Mouse (Mus musculus) layer of hippocampus, postnatal 10 days (tissue): ENCODE measurements around the gene Stfa3. TPM values are rescaled to one million over a fixed set of nuclear protein-coding genes. Genes with fewer than 3 reads are reported as not detected.
A peak's percentile ranks its signal among the peaks of the same experiment; 100 is the strongest.
"Not testable (repeated sequence)": the region's sequence is repeated elsewhere in the genome, so short reads cannot be mapped to it uniquely, and the experiment has no call there.

Source experiments
- DNase-seq, 2 experiments: peaks; one replicate each; pipeline ENCODE4 v3.0.0; 2021; ENCODE audit warnings: low spot score in 2 of 2
- long read RNA-seq: library from polyadenylated mRNA; stranded (forward); transcript quantifications from one replicate; pipeline ENCODE4 v2.0.0, GENCODE M21; 2023
- total RNA-seq, 2 experiments: library from RNA; stranded (reverse); gene quantifications; 2 replicates each; pipeline ENCODE4 v1.2.3; 2021

The Stfa3 gene
- total RNA-seq: 1 to 10 TPM in 1 of 2 experiments, not detected in 1; 2.5 TPM
- long read RNA-seq: 0 reads

GRCm38 (mm10) chr16:36455342-36455802 is at the start of gene Stfa3:
Gene Stfa3, minus strand, starts transcription at chr16:36455392.
- DNase-seq: no peak

- no peak for DNase-seq
Observed at GRCm38 (mm10) chr16:36502286-36502685, 47.1 kb upstream of the Stfa3 start.

- no peak for DNase-seq
Observed at GRCm38 (mm10) chr16:36492420-36492819, 37.2 kb upstream of the Stfa3 start.

DNA sequence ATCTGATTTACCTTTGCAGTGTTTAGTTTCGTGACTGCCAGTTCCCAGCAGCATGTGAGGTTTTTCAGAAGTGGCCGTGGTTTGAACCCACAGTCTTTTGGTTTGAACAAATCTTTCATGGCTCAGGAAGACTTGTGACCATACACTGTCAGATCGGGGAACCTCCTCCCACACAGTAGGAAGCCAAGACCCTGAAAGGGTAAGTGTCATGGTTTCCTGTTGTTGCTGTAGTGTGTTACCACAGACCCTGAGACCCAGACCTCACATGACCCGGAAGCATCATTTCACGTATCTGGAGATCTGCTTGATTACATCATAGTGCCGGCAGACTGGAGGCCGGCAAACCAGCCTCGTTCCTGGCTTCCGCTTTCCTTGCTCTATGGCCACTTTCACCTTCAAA is 21.7 kb upstream of the Stfa3 start:
- no peak for DNase-seq

GRCm38 (mm10) chr16:36475530-36475929 is 20.3 kb upstream of the Stfa3 start:
- DNase-seq: no peak

- no peak for DNase-seq
Observed at GRCm38 (mm10) chr16:36474849-36475248, 19.7 kb upstream of the Stfa3 start.

DNA sequence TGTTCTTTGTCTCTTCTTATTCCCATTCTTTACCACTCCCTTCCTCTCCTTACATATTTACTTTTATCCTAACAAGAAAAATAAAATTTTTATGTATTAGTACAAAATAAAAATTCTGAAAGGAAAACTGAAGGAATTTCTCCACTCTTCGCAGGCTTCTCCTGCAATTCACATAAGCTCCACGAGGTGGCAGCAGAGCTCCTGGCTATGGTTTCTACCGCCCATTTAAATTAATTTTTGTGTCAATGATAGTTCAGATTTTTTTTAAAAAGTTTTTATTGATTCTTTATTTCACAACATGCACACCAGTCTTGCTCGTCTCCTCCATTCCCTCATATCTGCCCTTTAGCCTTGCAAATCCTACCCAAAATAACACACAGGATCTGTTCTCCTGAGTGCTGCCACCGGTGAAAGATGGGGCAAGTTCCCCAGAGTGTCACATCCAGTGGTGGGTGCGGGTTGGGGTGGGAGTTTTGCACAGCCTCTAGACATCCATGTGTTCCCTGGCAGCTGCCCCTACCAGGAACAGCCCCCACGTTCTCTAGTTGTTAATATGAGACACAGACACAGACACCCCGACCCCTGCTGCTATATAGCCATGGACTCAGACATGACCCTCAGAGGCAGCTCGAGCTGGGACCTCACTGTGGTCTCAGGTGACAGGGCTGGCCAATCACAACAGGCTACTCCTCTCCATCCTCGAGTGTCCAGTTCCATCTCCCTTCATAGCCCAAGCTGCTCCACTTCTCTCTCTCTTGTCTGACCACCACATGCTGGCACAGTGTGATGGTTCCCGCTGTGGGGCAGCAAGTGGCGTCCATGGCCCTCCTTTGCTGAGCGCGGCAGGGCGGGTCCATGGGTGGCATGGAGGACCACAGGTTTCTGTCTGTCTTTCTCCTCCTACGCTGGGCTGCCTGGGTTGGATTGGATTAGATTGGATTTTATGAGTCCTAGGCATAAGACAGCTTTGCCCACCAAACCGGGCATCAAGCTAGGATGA is 18.3 kb upstream of the Stfa3 start:
- DNase-seq: peak; percentile 60 to 64

- no peak for DNase-seq
Observed at GRCm38 (mm10) chr16:36471066-36471633, 16.0 kb upstream of the Stfa3 start.

- peak in 1 of 2 experiments; percentile 19 for DNase-seq
Observed at GRCm38 (mm10) chr16:36469955-36470478, 14.8 kb upstream of the Stfa3 start.

- DNase-seq: no peak
Observed at GRCm38 (mm10) chr16:36469367-36469766, 14.2 kb upstream of the Stfa3 start.

DNA sequence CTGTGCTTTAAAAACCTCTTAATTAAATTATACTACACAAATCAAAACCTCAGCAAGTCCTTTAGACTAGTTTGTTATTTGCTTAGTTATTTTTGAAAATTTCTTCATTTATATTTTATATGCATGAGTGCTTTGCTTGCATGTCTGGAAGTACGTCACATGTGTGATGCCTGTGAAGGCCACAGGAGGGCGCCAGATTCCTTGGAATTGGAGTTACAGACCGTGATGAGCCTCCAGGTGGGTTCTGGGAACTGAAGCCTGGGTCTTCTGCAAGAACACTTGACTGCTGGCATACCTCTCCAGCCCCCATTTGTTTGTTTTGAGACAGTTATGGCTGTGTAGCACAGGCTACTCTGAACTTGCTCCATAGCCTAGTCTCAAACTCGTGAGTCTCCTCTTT is 13.7 kb upstream of the Stfa3 start:
- no peak for DNase-seq

DNA sequence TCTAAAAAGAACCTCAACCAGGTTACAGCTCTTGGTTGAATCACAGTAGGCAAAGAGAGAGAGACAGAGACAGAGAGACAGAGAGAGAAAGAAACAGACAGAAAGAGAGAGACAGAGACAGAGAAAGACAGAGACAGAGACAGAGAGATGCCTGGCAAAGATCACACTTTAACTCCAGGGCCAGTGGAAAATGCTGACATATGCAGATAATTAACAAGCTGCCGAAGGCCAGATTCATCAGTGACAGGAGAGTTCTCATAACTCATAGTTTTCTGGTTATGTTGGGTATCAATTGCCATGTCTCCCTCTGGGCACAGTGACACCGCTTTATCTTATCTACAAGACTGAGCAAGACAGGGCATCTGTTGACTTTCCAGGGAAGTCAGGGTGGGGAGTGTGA is 12.7 kb upstream of the Stfa3 start:
- no peak for DNase-seq

GRCm38 (mm10) chr16:36465436-36465835 is 10.2 kb upstream of the Stfa3 start:
- DNase-seq: no peak

- DNase-seq: no peak
Observed at GRCm38 (mm10) chr16:36464076-36464475, 8.9 kb upstream of the Stfa3 start.

DNA sequence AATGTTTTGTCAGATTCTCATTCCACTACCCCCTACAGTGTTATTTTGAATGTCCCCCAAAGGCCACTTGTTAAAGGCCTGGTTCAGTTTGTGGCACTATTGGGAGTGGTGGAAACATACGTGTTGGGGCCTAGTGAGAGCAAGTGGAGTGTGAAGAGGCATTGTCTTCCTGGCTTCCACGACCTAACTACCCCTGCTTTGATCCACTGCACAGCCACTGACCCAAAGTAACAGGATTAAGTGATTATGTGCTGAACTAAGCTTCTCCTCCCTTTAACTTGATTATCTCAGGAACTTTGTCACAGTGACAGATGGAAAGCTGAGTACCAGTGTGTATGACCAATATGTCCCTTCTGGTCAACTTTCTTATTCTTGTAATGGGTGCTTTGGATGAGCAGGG is 5.2 kb upstream of the Stfa3 start:
- DNase-seq: no peak

DNA sequence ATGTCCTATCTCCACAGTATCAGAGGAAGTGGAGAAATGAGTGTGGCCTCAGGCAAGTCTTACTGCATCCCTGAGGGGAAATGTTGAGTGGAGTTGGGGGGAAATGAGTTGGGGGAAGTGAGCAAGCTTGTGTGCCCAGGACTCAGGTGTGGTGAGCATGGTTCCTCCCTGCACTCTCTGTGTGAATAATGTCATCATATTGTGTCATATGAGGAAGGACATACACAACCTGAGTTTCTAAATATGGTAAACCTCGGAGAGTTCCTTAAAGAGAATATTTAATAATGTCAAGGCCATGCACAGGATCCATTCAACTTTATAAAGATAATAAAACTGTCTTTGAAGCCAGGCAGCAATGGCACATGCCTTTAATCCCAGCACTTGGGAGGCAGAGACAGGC is 34.2 kb downstream of the Stfa3 start:
- not testable (repeated sequence) for DNase-seq

DNA sequence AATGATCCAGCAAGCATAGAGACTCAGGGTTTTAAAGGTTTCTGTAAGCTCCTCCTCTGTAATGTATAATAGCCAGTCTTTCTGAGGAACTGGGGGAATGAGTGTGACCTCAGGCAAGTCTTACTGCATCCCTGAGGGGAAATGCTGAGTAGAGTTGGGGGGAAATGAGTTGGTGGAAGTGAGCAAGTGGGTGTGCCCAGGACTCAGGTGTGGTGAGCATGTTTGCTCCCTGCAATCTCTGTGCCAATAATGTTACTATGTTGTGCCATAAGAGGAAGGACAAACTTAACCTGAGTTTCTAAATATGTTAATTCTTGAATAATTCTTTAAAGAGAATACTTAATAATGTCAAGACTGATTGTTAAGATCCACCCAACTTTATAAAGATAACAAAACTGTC is 46.8 kb downstream of the Stfa3 start, which contains the start of gene Stfa2:
Gene Stfa2, minus strand, starts transcription at position 101 of the 400 bp plus-strand sequence.
- no peak for DNase-seq

Other genes with a start within 250 kb of the Stfa3 start
- gene Gm5416, start 245.0 kb downstream of the Stfa3 start, total RNA-seq: not detected
- not detected for gene 2010005H15Rik, start 233.9 kb downstream of the Stfa3 start, total RNA-seq
- gene Stfa1, start 178.4 kb downstream of the Stfa3 start, total RNA-seq: 1 to 10 TPM in 1 of 2 experiments, not detected in 1; 2.9 TPM
- not detected for gene BC117090, start 121.1 kb downstream of the Stfa3 start, total RNA-seq
- 1 to 10 TPM in 1 of 2 experiments, not detected in 1; 4.5 TPM for gene BC100530, start 87.6 kb downstream of the Stfa3 start, total RNA-seq
- gene Stfa2, start 46.9 kb downstream of the Stfa3 start, total RNA-seq: under 1 TPM in 1 of 2 experiments, not detected in 1; 0.89 TPM
- 1 to 10 TPM; 1.7 to 2.3 TPM for gene Casr, start 106.7 kb upstream of the Stfa3 start, total RNA-seq
- 1 to 10 TPM; 1.3 to 1.6 TPM for gene Cd86, start 210.7 kb upstream of the Stfa3 start, total RNA-seq
- under 1 TPM; 0.51 to 0.66 TPM for gene Ildr1, start 238.6 kb upstream of the Stfa3 start, total RNA-seq